Mouse (Mus musculus): Measurements from ENCODE around the gene Mark1. TPM values are rescaled to one million over a fixed set of nuclear protein-coding genes. Genes with fewer than 3 reads are reported as not detected.

Gene Mark1
- polyA plus RNA-seq, 1 experiment from 2014 or later: 1.6 TPM

DNA sequence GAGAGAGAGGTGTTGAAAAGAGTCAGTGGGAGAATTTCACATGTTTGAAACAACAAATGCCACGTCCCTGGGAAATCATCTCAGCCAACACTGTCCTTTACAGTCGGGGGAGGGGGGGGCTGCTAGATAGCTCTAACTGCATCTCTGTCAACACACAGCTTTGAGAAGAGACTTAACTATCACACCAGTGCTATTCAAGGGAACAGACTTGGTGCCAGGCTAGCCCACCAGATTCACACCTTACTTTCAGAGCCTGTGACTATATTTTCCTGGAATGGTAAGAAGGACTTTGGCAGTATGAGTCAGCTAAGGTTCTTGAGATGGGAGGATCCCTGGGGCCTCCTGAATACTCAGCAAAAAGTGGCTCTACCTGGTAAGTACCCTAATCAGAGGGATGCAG is 122.1 kb downstream of the Mark1 start:
- Histone ChIP-seq H3K27me3 (replicated peaks; ENCODE audit: control insufficient read depth, insufficient read depth, low read length) (0 out of 2 replicates have a peak, but pooled peaks cover 3% of the 10 kb centered on the region), H3K4me3 (ENCODE audit: low read depth, low read length) (no peak overlapping the region), H3K4me2 (replicated peaks; ENCODE audit: low read depth) (no peak overlapping the region), H3K9ac (ENCODE audit: low read depth, low read length) (no peak overlapping the region), H3K9me3 (ENCODE audit: control insufficient read depth) (no peaks in the 10 kb centered on the region), H3K4me1 (replicated peaks; ENCODE audit: control insufficient read depth, insufficient read depth, low read length) (peaks cover 8% of the 10 kb centered on the region; the same call in 1 of the 2 replicates), H3K27ac (ENCODE audit: low read depth, low read length) (no peak overlapping the region), H3K36me3 (ENCODE audit: control insufficient read depth, insufficient read depth) (no peaks in the 10 kb centered on the region)
- TF ChIP-seq CTCF (IDR thresholded peaks at IDR 0.05; ENCODE audit: low read depth): no peak
- WGBS: 77% methylated on average over 2 of the region's 2 CpGs
- ATAC-seq: 0 out of 2 replicates have a peak, but pooled peaks have one; percentile 36

DNA sequence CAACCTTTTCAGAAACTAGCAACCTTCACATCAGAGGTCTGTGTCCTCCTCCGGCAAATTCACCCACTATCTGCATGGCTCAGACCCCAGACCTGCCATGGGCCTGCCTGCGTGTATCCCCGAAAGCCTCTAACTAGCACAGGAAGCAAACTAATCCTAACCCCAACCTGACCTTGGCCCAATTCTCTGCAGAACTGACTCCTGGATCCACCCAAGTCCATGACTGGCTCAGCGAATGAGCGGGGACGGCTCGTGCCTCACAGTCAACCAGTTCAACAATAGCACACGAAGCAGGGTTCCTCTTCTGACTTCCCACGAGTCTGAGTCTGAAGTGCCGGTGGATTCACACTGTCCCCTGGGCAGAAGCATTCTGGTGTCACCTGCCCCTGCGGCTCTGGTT is 125.5 kb downstream of the Mark1 start:
- Histone ChIP-seq H3K27ac (ENCODE audit: low read depth, low read length) (no peak overlapping the region), H3K9me3 (ENCODE audit: control insufficient read depth) (no peaks in the 10 kb centered on the region), H3K36me3 (ENCODE audit: control insufficient read depth, insufficient read depth) (no peaks in the 10 kb centered on the region), H3K4me2 (replicated peaks; ENCODE audit: low read depth) (no peak overlapping the region), H3K4me3 (ENCODE audit: low read depth, low read length) (no peak overlapping the region), H3K9ac (ENCODE audit: low read depth, low read length) (no peak overlapping the region), H3K4me1 (replicated peaks; ENCODE audit: control insufficient read depth, insufficient read depth, low read length) (peaks cover 13% of the 10 kb centered on the region), H3K27me3 (replicated peaks; ENCODE audit: control insufficient read depth, insufficient read depth, low read length) (no peaks in the 10 kb centered on the region)
- no peak for ATAC-seq
- 83% methylated on average over 11 of the region's 11 CpGs for WGBS
- no peak for TF ChIP-seq CTCF (IDR thresholded peaks at IDR 0.05; ENCODE audit: low read depth)

DNA sequence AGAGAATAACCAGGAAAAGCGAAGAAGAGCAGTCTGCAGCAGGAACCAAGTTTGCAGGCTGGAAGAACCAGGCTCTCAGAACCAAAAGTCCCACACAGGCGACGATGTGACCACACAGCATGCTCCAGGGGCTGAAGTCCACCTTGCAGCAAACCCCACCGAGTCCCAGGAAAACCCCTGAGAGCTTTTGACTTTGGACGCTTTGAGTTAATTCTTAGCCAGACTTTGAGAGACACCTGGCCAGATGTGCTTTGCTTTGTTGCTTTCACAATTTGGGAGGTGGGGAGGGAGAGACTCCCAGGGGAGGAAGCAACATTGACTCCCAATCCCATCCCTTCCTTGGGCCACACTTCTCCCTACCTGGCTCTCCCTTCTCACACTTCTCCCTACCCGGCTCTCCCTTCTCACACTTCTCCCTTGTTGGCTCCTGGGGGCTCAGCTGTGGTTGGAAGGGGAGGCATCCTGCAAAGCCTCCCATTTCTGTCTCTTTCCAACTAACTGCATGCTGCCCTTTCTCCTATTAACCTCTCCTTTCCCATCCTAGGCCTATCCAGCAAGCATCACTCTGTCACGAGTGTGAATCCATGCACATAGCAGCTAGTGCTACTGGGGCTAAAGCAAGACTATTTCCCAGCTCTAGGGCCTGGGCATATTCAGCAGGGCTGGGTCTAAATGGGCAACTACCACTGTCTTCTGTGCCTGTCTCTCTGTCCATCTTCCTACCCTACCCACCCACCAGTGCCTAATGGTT is 127.1 kb downstream of the Mark1 start:
- no peaks in the 10 kb centered on the region for H3K9me3 ChIP-seq (ENCODE audit: control insufficient read depth)
- H3K27me3 ChIP-seq (replicated peaks; ENCODE audit: control insufficient read depth, insufficient read depth, low read length): no peaks in the 10 kb centered on the region
- no peak overlapping the region for H3K27ac ChIP-seq (ENCODE audit: low read depth, low read length)
- H3K4me2 ChIP-seq (replicated peaks; ENCODE audit: low read depth): no peak overlapping the region
- peaks cover 8% of the 10 kb centered on the region for H3K4me1 ChIP-seq (replicated peaks; ENCODE audit: control insufficient read depth, insufficient read depth, low read length)
- H3K9ac ChIP-seq (ENCODE audit: low read depth, low read length): no peak overlapping the region
- no peak overlapping the region for H3K4me3 ChIP-seq (ENCODE audit: low read depth, low read length)
- ATAC-seq: peak; percentile 65
- WGBS: 38% methylated on average over 7 of the region's 7 CpGs
- no peak for TF ChIP-seq CTCF (IDR thresholded peaks at IDR 0.05; ENCODE audit: low read depth)
- no peaks in the 10 kb centered on the region for H3K36me3 ChIP-seq (ENCODE audit: control insufficient read depth, insufficient read depth)

DNA sequence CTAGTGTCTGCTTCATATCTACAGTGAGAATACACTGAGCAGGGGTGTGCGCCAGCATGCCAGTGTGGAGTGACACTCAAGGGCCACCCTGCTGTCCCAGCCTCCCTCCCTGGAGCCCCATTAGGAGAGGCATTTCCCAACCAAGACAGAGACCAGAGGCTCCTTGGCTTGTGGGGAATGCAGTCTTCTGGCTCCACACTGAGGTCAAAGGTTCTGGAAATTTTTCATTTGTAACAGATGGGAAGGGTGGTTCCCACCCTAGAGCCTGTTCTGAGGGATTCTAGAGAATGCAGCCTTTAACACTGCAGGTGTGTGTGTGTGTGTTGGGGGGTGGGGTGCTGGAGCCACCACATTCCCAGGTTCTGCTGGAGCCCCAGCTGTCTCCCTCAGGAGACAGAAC is 127.9 kb downstream of the Mark1 start:
- H3K9me3 ChIP-seq (ENCODE audit: control insufficient read depth): no peaks in the 10 kb centered on the region
- no peak for TF ChIP-seq CTCF (IDR thresholded peaks at IDR 0.05; ENCODE audit: low read depth)
- H3K9ac ChIP-seq (ENCODE audit: low read depth, low read length): no peak overlapping the region
- H3K27me3 ChIP-seq (replicated peaks; ENCODE audit: control insufficient read depth, insufficient read depth, low read length): no peaks in the 10 kb centered on the region
- ATAC-seq: peak; percentile 33; the same call in 1 of the 2 replicates
- no peak overlapping the region for H3K4me2 ChIP-seq (replicated peaks; ENCODE audit: low read depth)
- no peak overlapping the region for H3K4me3 ChIP-seq (ENCODE audit: low read depth, low read length)
- no peak overlapping the region for H3K27ac ChIP-seq (ENCODE audit: low read depth, low read length)
- peaks cover 4% of the 10 kb centered on the region; the same call in 1 of the 2 replicates for H3K4me1 ChIP-seq (replicated peaks; ENCODE audit: control insufficient read depth, insufficient read depth, low read length)
- no peaks in the 10 kb centered on the region for H3K36me3 ChIP-seq (ENCODE audit: control insufficient read depth, insufficient read depth)
- 65% methylated on average over 1 of the region's 1 CpGs for WGBS

DNA sequence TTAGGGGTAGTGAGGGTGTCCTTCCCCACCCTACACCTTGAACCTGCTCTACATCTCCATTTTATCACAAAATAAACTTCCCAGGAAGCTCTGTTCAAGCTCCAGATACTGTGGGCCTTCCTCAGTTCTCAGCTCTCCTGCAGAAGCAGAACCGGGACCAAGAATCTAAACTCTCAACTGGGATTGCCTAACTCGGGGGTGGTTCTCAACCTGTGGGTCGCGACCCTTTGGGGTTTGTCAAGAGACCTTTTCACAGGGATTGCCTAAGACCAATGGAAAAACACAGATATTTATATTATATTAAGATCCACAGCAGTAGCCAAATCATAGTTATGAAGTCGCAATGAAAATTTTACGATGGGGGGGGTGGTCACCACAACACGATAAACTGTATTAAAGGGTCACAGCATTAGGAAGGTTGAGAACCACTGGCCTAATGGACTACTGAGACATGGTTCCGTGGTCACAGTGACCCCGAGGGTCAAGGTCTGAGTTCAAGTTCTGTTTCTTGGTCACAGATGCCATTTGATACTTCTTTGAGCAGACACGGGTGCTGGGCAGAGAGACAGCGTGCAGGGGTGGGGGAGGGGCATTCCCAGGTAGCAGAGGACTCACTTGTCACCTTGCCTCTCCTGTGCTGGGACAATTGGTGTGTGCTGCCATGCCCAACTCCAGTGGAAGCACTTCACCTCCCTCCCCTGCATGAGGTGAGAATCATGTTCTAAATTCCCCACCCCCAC is 128.6 kb downstream of the Mark1 start:
- H3K27me3 ChIP-seq (replicated peaks; ENCODE audit: control insufficient read depth, insufficient read depth, low read length): no peaks in the 10 kb centered on the region
- no peaks in the 10 kb centered on the region for H3K36me3 ChIP-seq (ENCODE audit: control insufficient read depth, insufficient read depth)
- H3K4me1 ChIP-seq (replicated peaks; ENCODE audit: control insufficient read depth, insufficient read depth, low read length): peaks cover 4% of the 10 kb centered on the region; the same call in 1 of the 2 replicates
- 72% methylated on average over 11 of the region's 11 CpGs for WGBS
- TF ChIP-seq CTCF (IDR thresholded peaks at IDR 0.05; ENCODE audit: low read depth): no peak
- H3K4me3 ChIP-seq (ENCODE audit: low read depth, low read length): no peak overlapping the region
- no peak for ATAC-seq
- H3K27ac ChIP-seq (ENCODE audit: low read depth, low read length): no peak overlapping the region
- H3K4me2 ChIP-seq (replicated peaks; ENCODE audit: low read depth): no peak overlapping the region
- no peaks in the 10 kb centered on the region for H3K9me3 ChIP-seq (ENCODE audit: control insufficient read depth)
- no peak overlapping the region for H3K9ac ChIP-seq (ENCODE audit: low read depth, low read length)

DNA sequence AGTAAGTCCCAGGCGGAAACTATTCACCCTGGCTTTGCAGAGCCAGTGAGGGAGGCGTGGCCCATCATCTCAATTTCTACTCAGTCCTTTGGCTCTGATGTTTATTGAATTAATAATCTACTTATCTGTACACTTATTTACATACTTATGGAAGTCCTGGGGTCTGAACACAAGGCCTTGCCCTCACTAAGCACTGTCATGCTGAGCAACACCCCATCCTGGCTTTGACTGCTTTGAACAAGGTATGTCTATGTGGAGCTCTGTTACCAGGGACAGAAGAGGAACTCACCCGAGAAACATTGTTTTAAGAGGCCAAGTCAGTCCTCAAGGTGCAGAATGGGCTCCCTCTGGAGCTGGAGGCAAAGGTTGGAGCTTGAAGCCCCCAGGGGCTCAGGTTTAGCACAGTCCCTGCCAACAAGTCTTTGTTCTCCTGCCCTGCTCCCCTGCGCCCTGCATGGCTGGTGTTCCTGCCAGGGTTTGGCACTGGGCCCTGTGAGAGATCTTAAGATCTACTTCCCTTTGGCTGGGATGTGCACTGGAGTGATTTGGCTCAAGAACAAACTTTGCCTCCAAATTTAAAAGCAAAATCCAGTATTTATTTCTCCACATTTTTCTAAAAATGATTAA is 129.3 kb downstream of the Mark1 start:
- Histone ChIP-seq H3K27ac (ENCODE audit: low read depth, low read length) (no peak overlapping the region), H3K9me3 (ENCODE audit: control insufficient read depth) (no peaks in the 10 kb centered on the region), H3K9ac (ENCODE audit: low read depth, low read length) (no peak overlapping the region), H3K27me3 (replicated peaks; ENCODE audit: control insufficient read depth, insufficient read depth, low read length) (no peaks in the 10 kb centered on the region), H3K4me1 (replicated peaks; ENCODE audit: control insufficient read depth, insufficient read depth, low read length) (peaks cover 4% of the 10 kb centered on the region; the same call in 1 of the 2 replicates), H3K36me3 (ENCODE audit: control insufficient read depth, insufficient read depth) (no peaks in the 10 kb centered on the region), H3K4me2 (replicated peaks; ENCODE audit: low read depth) (no peak overlapping the region), H3K4me3 (ENCODE audit: low read depth, low read length) (no peak overlapping the region)
- 63% methylated on average over 4 of the region's 4 CpGs for WGBS
- TF ChIP-seq CTCF (IDR thresholded peaks at IDR 0.05; ENCODE audit: low read depth): no peak
- no peak for ATAC-seq
